Mouse (Mus musculus): Measurements from ENCODE around the gene Gm49368. TPM values are rescaled to one million over a fixed set of nuclear protein-coding genes. Genes with fewer than 3 reads are reported as not detected.
A peak's percentile ranks its signal among the peaks of the same experiment; 100 is the strongest.
"Not testable (repeated sequence)": the region's sequence is repeated elsewhere in the genome, so short reads cannot be mapped to it uniquely, and the experiment has no call there.

Gene Gm49368
- total and polyA plus RNA-seq, 2 experiments from 2014 or later = not detected

DNA sequence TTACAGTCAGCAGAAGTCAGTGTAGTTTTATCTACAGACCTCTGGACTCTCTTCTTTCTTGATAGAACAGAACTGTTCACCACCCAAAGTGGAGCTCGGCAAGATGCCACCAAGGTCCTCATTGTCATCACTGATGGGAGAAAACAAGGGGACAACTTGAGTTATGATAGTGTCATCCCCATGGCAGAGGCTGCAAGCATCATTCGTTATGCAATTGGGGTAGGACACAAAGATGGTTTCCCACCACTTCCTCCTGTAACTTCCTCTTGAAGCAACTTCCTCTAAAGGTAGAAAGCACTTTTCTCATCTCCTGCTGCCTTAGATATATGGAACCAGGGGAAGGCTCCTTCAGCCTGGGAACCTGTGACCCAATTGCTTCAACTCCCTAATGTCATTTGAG, 71.1 kb downstream of the Gm49368 start:
- no peak overlapping the region for H3K27ac ChIP-seq (ENCODE audit: low read depth)
- 74% methylated on average over 2 of the region's 2 CpGs for whole genome bisulfite sequencing
- no peaks in the 10 kb centered on the region for H3K36me3 ChIP-seq (replicated peaks; ENCODE audit: control insufficient read depth, insufficient read depth, low read length)
- no peaks in the 10 kb centered on the region for H3K4me1 ChIP-seq (ENCODE audit: control insufficient read depth, insufficient read depth)
- H3K27me3 ChIP-seq (ENCODE audit: control insufficient read depth, insufficient read depth, low read length) = no peaks in the 10 kb centered on the region; the same call in 1 of the 2 replicates
- no peak for TF ChIP-seq EP300 (IDR thresholded peaks at IDR 0.05; ENCODE audit: low read depth)
- TF ChIP-seq CTCF (IDR thresholded peaks at IDR 0.05; ENCODE audit: low read depth) = no peak
- H3K4me2 ChIP-seq (ENCODE audit: low read depth, low read length) = no peak overlapping the region
- DNase-seq (ENCODE audit: low spot score) = no peak
- no peak for ATAC-seq (ENCODE audit: insufficient read depth, low read depth)
- no peak overlapping the region for H3K4me3 ChIP-seq (ENCODE audit: low read depth, low read length)
- H3K9ac ChIP-seq (replicated peaks; ENCODE audit: low read depth, low read length) = no peak overlapping the region
- no peaks in the 10 kb centered on the region for H3K9me3 ChIP-seq (replicated peaks; ENCODE audit: control insufficient read depth, low read length)

DNA sequence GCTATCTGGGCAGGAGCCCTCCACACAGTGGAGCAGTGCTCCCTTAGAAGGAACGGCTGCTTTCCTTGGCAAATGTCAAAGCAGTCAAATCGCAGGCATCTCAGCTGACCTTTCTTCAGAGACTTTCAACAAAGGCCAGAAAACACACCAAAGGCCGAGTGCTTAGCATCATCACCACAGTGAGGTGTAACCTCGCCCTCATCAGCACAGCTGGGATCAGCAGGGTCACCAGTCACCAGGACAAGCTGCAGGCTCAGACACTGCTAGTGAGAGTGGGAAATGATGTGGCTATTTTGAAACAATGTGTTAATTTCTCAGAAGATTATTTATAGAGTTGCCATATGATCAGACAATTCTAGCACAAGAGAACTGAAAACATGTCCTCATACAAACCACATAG, 74.4 kb downstream of the Gm49368 start:
- no peak for ATAC-seq (ENCODE audit: insufficient read depth, low read depth)

GRCm38 (mm10) chr7:128139611-128140010, 77.1 kb downstream of the Gm49368 start:
- Histone ChIP-seq H3K4me3 (ENCODE audit: low read depth, low read length) (no peak overlapping the region), H3K4me1 (ENCODE audit: control insufficient read depth, insufficient read depth) (no peaks in the 10 kb centered on the region), H3K9ac (replicated peaks; ENCODE audit: low read depth, low read length) (no peak overlapping the region), H3K9me3 (replicated peaks; ENCODE audit: control insufficient read depth, low read length) (no peaks in the 10 kb centered on the region), H3K27me3 (ENCODE audit: control insufficient read depth, insufficient read depth, low read length) (no peaks in the 10 kb centered on the region; the same call in 1 of the 2 replicates), H3K27ac (ENCODE audit: low read depth) (no peak overlapping the region), H3K36me3 (replicated peaks; ENCODE audit: control insufficient read depth, insufficient read depth, low read length) (no peaks in the 10 kb centered on the region), H3K4me2 (ENCODE audit: low read depth, low read length) (no peak overlapping the region)
- TF ChIP-seq CTCF (IDR thresholded peaks at IDR 0.05; ENCODE audit: low read depth) = no peak
- no peak for TF ChIP-seq EP300 (IDR thresholded peaks at IDR 0.05; ENCODE audit: low read depth)
- ATAC-seq (ENCODE audit: insufficient read depth, low read depth) (no peak), DNase-seq (ENCODE audit: low spot score) (no peak)
- WGBS = 89% methylated on average over 6 of the region's 6 CpGs

More for the DNA sequence above, 74.4 kb downstream of the Gm49368 start:
- no peak overlapping the region for H3K4me2 ChIP-seq (ENCODE audit: low read depth, low read length)
- TF ChIP-seq CTCF (IDR thresholded peaks at IDR 0.05; ENCODE audit: low read depth) = no peak
- no peak for TF ChIP-seq EP300 (IDR thresholded peaks at IDR 0.05; ENCODE audit: low read depth)
- no peak overlapping the region for H3K4me3 ChIP-seq (ENCODE audit: low read depth, low read length)
- no peak overlapping the region for H3K27ac ChIP-seq (ENCODE audit: low read depth)
- no peaks in the 10 kb centered on the region for H3K9me3 ChIP-seq (replicated peaks; ENCODE audit: control insufficient read depth, low read length)
- DNase-seq (ENCODE audit: low spot score) = no peak
- H3K27me3 ChIP-seq (ENCODE audit: control insufficient read depth, insufficient read depth, low read length) = no peaks in the 10 kb centered on the region; the same call in 1 of the 2 replicates
- WGBS = 36% methylated on average over 4 of the region's 4 CpGs
- H3K36me3 ChIP-seq (replicated peaks; ENCODE audit: control insufficient read depth, insufficient read depth, low read length) = no peaks in the 10 kb centered on the region
- no peak overlapping the region for H3K9ac ChIP-seq (replicated peaks; ENCODE audit: low read depth, low read length)
- no peaks in the 10 kb centered on the region for H3K4me1 ChIP-seq (ENCODE audit: control insufficient read depth, insufficient read depth)

- 88% methylated on average over 8 of the region's 8 CpGs for WGBS
- H3K36me3 ChIP-seq (replicated peaks; ENCODE audit: control insufficient read depth, insufficient read depth, low read length) = no peaks in the 10 kb centered on the region
- H3K9me3 ChIP-seq (replicated peaks; ENCODE audit: control insufficient read depth, low read length) = no peaks in the 10 kb centered on the region
- TF ChIP-seq EP300 (IDR thresholded peaks at IDR 0.05; ENCODE audit: low read depth) = no peak
- no peaks in the 10 kb centered on the region for H3K4me1 ChIP-seq (ENCODE audit: control insufficient read depth, insufficient read depth)
- no peak overlapping the region for H3K4me2 ChIP-seq (ENCODE audit: low read depth, low read length)
- ATAC-seq (ENCODE audit: insufficient read depth, low read depth) = no peak
- H3K4me3 ChIP-seq (ENCODE audit: low read depth, low read length) = no peak overlapping the region
- no peaks in the 10 kb centered on the region for H3K27me3 ChIP-seq (ENCODE audit: control insufficient read depth, insufficient read depth, low read length)
- H3K9ac ChIP-seq (replicated peaks; ENCODE audit: low read depth, low read length) = no peak overlapping the region
- H3K27ac ChIP-seq (ENCODE audit: low read depth) = no peak overlapping the region
- no peak for DNase-seq (ENCODE audit: low spot score)
These were observed 88.5 kb downstream of the Gm49368 start for GRCm38 (mm10) chr7:128150970-128151369.

DNA sequence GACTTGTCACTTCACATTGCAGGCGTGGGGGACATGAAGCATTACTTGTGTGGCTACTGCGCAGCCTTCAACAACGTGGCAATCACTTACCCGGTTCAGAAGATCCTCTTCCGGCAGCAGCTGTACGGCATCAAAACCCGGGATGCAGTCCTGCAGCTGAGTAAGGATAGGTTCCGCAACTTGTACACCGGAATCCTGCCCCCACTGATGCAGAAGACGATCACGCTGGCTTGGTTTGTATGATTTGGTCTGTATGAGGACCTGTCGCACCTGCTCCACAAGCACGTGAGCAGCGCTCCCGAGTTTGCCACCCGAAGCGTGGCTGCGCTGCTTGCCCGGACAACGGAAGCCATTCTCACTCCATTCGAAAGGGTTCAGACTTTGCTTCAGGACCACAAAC, 91.6 kb downstream of the Gm49368 start, which contains the start of gene Itgad:
Gene Itgad (plus strand): TSS at position 301 of the 400 bp plus-strand sequence.
- peak within 1 kb of the TSS; percentile 55 for H3K4me2 ChIP-seq (ENCODE audit: low read depth, low read length)
- TF ChIP-seq CTCF (IDR thresholded peaks at IDR 0.05; ENCODE audit: low read depth) (no peak), EP300 (IDR thresholded peaks at IDR 0.05; ENCODE audit: low read depth) (no peak)
- no peak within 1 kb of the TSS for H3K27ac ChIP-seq (ENCODE audit: low read depth)
- peak within 1 kb of the TSS; percentile 9; the same call in 1 of the 2 replicates for H3K4me3 ChIP-seq (ENCODE audit: low read depth, low read length)
- H3K4me1 ChIP-seq (ENCODE audit: control insufficient read depth, insufficient read depth) = no peaks in the 10 kb centered on the region
- DNase-seq (ENCODE audit: low spot score) (no peak), ATAC-seq (ENCODE audit: insufficient read depth, low read depth) (no peak)
- no peaks in the 10 kb centered on the region for H3K9me3 ChIP-seq (replicated peaks; ENCODE audit: control insufficient read depth, low read length)
- H3K27me3 ChIP-seq (ENCODE audit: control insufficient read depth, insufficient read depth, low read length) = no peaks in the 10 kb centered on the region
- H3K36me3 ChIP-seq (replicated peaks; ENCODE audit: control insufficient read depth, insufficient read depth, low read length) = no peaks in the 10 kb centered on the region
- H3K9ac ChIP-seq (replicated peaks; ENCODE audit: low read depth, low read length) = no peak within 1 kb of the TSS; the same call in 1 of the 2 replicates
- WGBS = 91% methylated on average over 21 of the region's 21 CpGs

DNA sequence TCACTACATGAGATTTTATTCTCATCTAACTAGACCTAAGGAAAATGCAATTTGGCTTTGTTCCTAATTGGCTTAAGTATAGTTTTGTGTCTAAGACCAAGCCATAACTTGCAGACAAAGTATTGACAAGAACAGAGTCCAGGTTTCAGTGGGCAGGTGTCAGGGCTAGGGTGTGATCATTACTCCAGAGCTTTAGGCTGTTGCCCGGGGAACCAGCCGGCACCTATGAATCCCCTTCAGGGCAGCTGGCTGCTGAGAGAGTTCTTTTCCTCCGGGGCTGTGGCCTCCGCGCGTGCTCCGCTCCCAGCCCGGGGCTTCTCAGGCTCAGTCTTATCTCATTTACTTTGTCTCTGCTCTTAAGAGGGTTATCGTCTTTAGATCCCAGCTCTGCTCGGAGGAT, 92.4 kb downstream of the Gm49368 start:
- Histone ChIP-seq H3K4me3 (ENCODE audit: low read depth, low read length) (peak overlapping the region; percentile 9; the same call in 1 of the 2 replicates), H3K4me2 (ENCODE audit: low read depth, low read length) (peak overlapping the region; percentile 55), H3K27me3 (ENCODE audit: control insufficient read depth, insufficient read depth, low read length) (no peaks in the 10 kb centered on the region), H3K36me3 (replicated peaks; ENCODE audit: control insufficient read depth, insufficient read depth, low read length) (no peaks in the 10 kb centered on the region), H3K9me3 (replicated peaks; ENCODE audit: control insufficient read depth, low read length) (no peaks in the 10 kb centered on the region), H3K27ac (ENCODE audit: low read depth) (no peak overlapping the region), H3K9ac (replicated peaks; ENCODE audit: low read depth, low read length) (no peak overlapping the region; the same call in 1 of the 2 replicates), H3K4me1 (ENCODE audit: control insufficient read depth, insufficient read depth) (no peaks in the 10 kb centered on the region)
- DNase-seq (ENCODE audit: low spot score) (peak; percentile 10), ATAC-seq (ENCODE audit: insufficient read depth, low read depth) (no peak)
- TF ChIP-seq EP300 (IDR thresholded peaks at IDR 0.05; ENCODE audit: low read depth) (no peak), CTCF (IDR thresholded peaks at IDR 0.05; ENCODE audit: low read depth) (no peak)
- WGBS = 22% methylated on average over 10 of the region's 10 CpGs

GRCm38 (mm10) chr7:128158688-128159354, 96.3 kb downstream of the Gm49368 start:
- H3K4me1 ChIP-seq (ENCODE audit: control insufficient read depth, insufficient read depth); H3K4me2 ChIP-seq (ENCODE audit: low read depth, low read length); DNase-seq (ENCODE audit: low spot score); H3K27me3 ChIP-seq (ENCODE audit: control insufficient read depth, insufficient read depth, low read length); H3K9me3 ChIP-seq (replicated peaks; ENCODE audit: control insufficient read depth, low read length); H3K9ac ChIP-seq (replicated peaks; ENCODE audit: low read depth, low read length); H3K36me3 ChIP-seq (replicated peaks; ENCODE audit: control insufficient read depth, insufficient read depth, low read length); ATAC-seq (ENCODE audit: insufficient read depth, low read depth); H3K4me3 ChIP-seq (ENCODE audit: low read depth, low read length); H3K27ac ChIP-seq (ENCODE audit: low read depth): not testable (repeated sequence)
- WGBS = 75% methylated on average over 8 of the region's 8 CpGs

Measured in heart, postnatal 0 days (tissue).